Mouse (Mus musculus): ENCODE results near the gene Scn2a.

DNA sequence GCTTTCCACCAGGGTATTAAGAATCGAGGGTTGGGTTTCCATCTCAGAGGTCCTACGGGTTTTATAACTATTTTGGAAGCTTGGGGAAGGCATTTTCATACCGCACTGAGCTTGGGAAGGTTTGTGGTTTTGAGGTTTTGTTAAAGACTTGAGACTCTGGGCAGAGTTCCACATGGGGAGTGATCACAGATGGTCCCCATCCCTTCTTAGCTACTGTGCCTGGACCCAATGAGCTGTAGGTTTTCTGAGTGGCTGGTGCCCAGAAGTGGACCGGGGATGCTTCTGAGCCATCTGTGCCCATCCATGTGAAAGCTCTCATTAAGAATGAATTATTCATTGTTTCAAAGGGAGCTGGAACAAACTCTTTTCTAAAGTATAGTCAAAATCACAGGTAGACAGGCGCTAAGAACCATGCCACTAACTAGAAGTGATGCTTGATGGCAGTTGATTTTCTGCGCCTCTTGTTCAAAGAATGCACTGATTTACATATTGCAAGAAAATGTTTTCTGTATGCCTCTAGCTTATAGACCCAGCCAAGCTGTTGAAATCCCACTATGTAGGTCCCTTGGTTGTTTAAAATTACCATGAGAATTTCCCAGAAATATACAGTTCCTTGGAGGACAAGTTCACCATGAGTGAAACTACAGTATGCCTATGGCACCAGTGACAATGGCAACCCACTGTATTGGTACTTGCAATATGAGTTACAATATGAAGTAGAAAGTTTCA is 70.0 kb downstream of the Scn2a start:
- TF ChIP-seq CTCF (conservative IDR thresholded peaks at IDR 0.05 in 1 of 2, IDR thresholded peaks at IDR 0.05 in 1 of 2; ENCODE audit: low read depth in 2 of 2, low read length in 2 of 2) (no peak), ZKSCAN1 (IDR thresholded peaks at IDR 0.05; ENCODE audit: borderline replicate concordance, low read depth, low read length) (no peak), UBTF (IDR thresholded peaks at IDR 0.05; ENCODE audit: low read depth, low read length) (no peak), BHLHE40 (IDR thresholded peaks at IDR 0.05; ENCODE audit: low read depth, low read length) (no peak), POLR2A (IDR thresholded peaks at IDR 0.05; ENCODE audit: low read depth, low read length) (no peak), USF2 (conservative IDR thresholded peaks at IDR 0.05; ENCODE audit: low read depth, low read length) (no peak), EP300 (IDR thresholded peaks at IDR 0.05; ENCODE audit: low read length) (no peak), JUN (IDR thresholded peaks at IDR 0.05; ENCODE audit: insufficient read depth, low read depth, low read length) (no peak), ZNF384 (IDR thresholded peaks at IDR 0.05; ENCODE audit: low read depth, low read length) (no peak), MAX (IDR thresholded peaks at IDR 0.05; ENCODE audit: low read length) (no peak)
